Mouse (Mus musculus): ENCODE data around the gene Igf2bp3. TPM values are rescaled to one million over a fixed set of nuclear protein-coding genes. Genes with fewer than 3 reads are reported as not detected.

Igf2bp3 gene
- polyA plus RNA-seq, 1 experiment from 2014 or later, result 41.0 TPM

DNA sequence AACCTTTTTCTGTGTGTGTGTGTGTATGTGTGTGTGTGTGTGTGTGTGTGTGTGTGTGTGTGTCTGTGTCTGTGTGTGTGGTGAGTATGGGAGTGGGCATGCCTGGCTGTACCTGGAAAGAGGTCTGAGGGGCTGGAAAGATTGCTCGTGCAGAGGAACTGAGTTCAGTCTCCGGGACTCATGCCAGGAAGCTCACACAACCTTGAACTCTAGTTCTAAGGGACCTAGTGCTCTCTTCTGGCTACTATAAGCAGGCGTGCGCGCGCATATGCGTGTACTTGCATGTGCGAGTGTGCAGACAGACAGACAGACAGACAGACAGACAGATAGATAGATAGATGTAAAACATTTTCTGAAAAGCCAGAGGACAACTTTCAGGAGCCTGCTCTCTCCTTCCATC, 98.5 kb downstream of the Igf2bp3 start:
- Histone ChIP-seq H3K9me3 (ENCODE audit: control insufficient read depth, low read length) (no peaks in the 10 kb centered on the region), H3K4me2 (ENCODE audit: low read depth, low read length) (no peak overlapping the region), H3K27ac (ENCODE audit: low read length) (no peak overlapping the region), H3K36me3 (ENCODE audit: control insufficient read depth, insufficient read depth, low read length) (no peaks in the 10 kb centered on the region), H3K4me3 (ENCODE audit: low read length) (no peak overlapping the region), H3K4me1 (replicated peaks; ENCODE audit: control insufficient read depth, insufficient read depth, low read length) (peaks cover 18% of the 10 kb centered on the region), H3K9ac (ENCODE audit: low read length) (no peak overlapping the region), H3K27me3 (ENCODE audit: control insufficient read depth, insufficient read depth, low read depth, low read length) (no peaks in the 10 kb centered on the region)
- no peak for ATAC-seq (ENCODE audit: low read depth)
- 90% methylated on average over 8 of the region's 8 CpGs for WGBS

DNA sequence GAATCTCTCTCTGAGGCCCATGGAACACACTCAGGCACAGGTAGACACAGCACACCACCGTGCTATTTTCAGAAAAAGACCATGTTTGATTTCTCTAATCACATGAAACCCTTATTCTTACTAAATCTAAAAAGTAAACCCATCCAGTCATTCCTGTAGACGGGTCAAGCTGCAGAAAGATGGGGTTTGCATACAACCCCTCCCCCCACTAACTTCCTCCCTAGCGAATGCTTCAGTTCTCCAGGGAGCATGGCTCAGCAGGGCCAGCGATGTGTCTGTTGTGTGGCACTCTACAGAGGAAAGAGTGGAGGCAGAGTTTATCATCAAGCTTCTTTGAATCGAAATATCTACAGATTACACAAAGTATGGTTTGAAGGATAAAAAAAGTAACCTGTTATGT, 99.2 kb downstream of the Igf2bp3 start:
- Histone ChIP-seq H3K9me3 (ENCODE audit: control insufficient read depth, low read length) (no peaks in the 10 kb centered on the region), H3K4me3 (ENCODE audit: low read length) (no peak overlapping the region), H3K36me3 (ENCODE audit: control insufficient read depth, insufficient read depth, low read length) (no peaks in the 10 kb centered on the region), H3K4me1 (replicated peaks; ENCODE audit: control insufficient read depth, insufficient read depth, low read length) (peaks cover 18% of the 10 kb centered on the region), H3K4me2 (ENCODE audit: low read depth, low read length) (no peak overlapping the region), H3K9ac (ENCODE audit: low read length) (no peak overlapping the region), H3K27ac (ENCODE audit: low read length) (no peak overlapping the region), H3K27me3 (ENCODE audit: control insufficient read depth, insufficient read depth, low read depth, low read length) (no peaks in the 10 kb centered on the region)
- ATAC-seq (ENCODE audit: low read depth), result no peak
- whole genome bisulfite sequencing, result 72% methylated on average over 5 of the region's 5 CpGs

- 93% methylated on average over 6 of the region's 6 CpGs for WGBS
- Histone ChIP-seq H3K9me3 (ENCODE audit: control insufficient read depth, low read length) (no peaks in the 10 kb centered on the region), H3K36me3 (ENCODE audit: control insufficient read depth, insufficient read depth, low read length) (no peaks in the 10 kb centered on the region), H3K27me3 (ENCODE audit: control insufficient read depth, insufficient read depth, low read depth, low read length) (no peaks in the 10 kb centered on the region), H3K4me3 (ENCODE audit: low read length) (no peak overlapping the region), H3K4me2 (ENCODE audit: low read depth, low read length) (no peak overlapping the region), H3K4me1 (replicated peaks; ENCODE audit: control insufficient read depth, insufficient read depth, low read length) (peaks cover 15% of the 10 kb centered on the region), H3K9ac (ENCODE audit: low read length) (no peak overlapping the region), H3K27ac (ENCODE audit: low read length) (no peak overlapping the region)
- no peak for ATAC-seq (ENCODE audit: low read depth)
Observed at GRCm38 (mm10) chr6:49114457-49114856, 100.3 kb downstream of the Igf2bp3 start.

- Histone ChIP-seq H3K36me3 (ENCODE audit: control insufficient read depth, insufficient read depth, low read length) (peaks cover under 1% of the 10 kb centered on the region; the same call in 1 of the 2 replicates), H3K9me3 (ENCODE audit: control insufficient read depth, low read length) (no peaks in the 10 kb centered on the region), H3K27ac (ENCODE audit: low read length) (no peak overlapping the region), H3K4me3 (ENCODE audit: low read length) (no peak overlapping the region), H3K9ac (ENCODE audit: low read length) (no peak overlapping the region), H3K27me3 (ENCODE audit: control insufficient read depth, insufficient read depth, low read depth, low read length) (no peaks in the 10 kb centered on the region), H3K4me1 (replicated peaks; ENCODE audit: control insufficient read depth, insufficient read depth, low read length) (peaks cover 13% of the 10 kb centered on the region), H3K4me2 (ENCODE audit: low read depth, low read length) (no peak overlapping the region)
- ATAC-seq (ENCODE audit: low read depth), result no peak
- 90% methylated on average over 7 of the region's 7 CpGs for WGBS
Observed at GRCm38 (mm10) chr6:49113895-49114294, 100.9 kb downstream of the Igf2bp3 start.

DNA sequence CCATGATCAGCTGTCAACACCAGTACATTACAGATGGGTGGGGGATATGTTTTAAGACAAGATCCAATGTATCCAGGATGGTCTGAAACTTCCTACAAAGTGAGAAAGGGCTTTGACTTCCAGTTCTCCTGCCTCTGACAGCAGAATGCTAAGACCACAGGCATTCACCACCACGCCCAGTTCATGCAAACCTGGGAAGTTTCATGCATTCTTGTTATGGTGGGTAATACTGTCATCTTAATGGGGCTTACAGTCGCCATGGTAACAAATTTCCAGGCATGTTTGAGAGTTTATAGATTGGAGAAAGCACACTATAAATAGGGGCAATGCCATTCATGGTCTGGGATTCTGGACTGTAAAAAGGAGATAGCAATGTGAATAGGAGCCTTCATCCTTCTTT, 105.6 kb downstream of the Igf2bp3 start:
- Histone ChIP-seq H3K27me3 (ENCODE audit: control insufficient read depth, insufficient read depth, low read depth, low read length) (no peaks in the 10 kb centered on the region), H3K4me3 (ENCODE audit: low read length) (no peak overlapping the region), H3K27ac (ENCODE audit: low read length) (no peak overlapping the region), H3K4me1 (replicated peaks; ENCODE audit: control insufficient read depth, insufficient read depth, low read length) (no peaks in the 10 kb centered on the region), H3K9me3 (ENCODE audit: control insufficient read depth, low read length) (no peaks in the 10 kb centered on the region), H3K4me2 (ENCODE audit: low read depth, low read length) (no peak overlapping the region), H3K9ac (ENCODE audit: low read length) (no peak overlapping the region), H3K36me3 (ENCODE audit: control insufficient read depth, insufficient read depth, low read length) (peaks cover 13% of the 10 kb centered on the region; the same call in 1 of the 2 replicates)
- 97% methylated on average over 2 of the region's 2 CpGs for WGBS
- no peak for ATAC-seq (ENCODE audit: low read depth)

DNA sequence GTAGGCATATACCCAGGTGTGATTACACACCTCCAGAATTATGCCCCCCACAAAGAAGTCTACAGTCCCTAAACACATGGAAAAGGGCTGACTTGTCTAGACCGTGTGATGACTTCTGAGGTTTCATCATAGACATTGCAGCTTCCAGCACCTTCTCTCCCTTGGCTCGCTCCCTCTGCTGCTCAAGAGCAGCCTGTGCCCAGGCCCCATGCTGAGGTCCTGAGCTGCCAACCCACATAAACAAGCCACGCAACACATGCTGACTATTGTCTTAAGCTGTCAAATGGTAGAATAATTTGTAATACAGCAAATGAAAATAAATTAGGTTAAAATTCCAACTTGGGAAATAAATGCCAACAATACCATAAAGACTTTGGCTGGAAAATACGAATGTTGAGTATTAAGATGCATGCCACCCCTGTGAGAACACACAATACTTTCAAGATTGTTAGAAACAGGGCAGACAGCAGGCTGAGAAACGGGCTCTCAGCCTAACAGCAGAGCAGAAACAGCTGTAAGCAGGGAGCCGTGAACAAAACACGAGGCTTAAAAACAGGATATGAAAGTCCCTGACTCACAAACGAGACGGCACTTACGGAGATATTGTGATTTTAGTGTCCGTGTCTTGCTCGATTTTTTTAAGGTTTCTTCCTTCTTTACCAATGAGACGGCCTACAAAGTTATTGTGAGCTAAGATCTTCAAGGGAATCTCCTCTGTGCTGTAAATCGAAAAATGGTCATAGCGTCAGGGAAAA, 107.8 kb downstream of the Igf2bp3 start:
- 79% methylated on average over 15 of the region's 15 CpGs for WGBS
- Histone ChIP-seq H3K4me1 (replicated peaks; ENCODE audit: control insufficient read depth, insufficient read depth, low read length) (no peaks in the 10 kb centered on the region), H3K36me3 (ENCODE audit: control insufficient read depth, insufficient read depth, low read length) (peaks cover 13% of the 10 kb centered on the region; the same call in 1 of the 2 replicates), H3K9me3 (ENCODE audit: control insufficient read depth, low read length) (no peaks in the 10 kb centered on the region), H3K9ac (ENCODE audit: low read length) (no peak overlapping the region), H3K4me2 (ENCODE audit: low read depth, low read length) (no peak overlapping the region), H3K4me3 (ENCODE audit: low read length) (no peak overlapping the region), H3K27me3 (ENCODE audit: control insufficient read depth, insufficient read depth, low read depth, low read length) (no peaks in the 10 kb centered on the region), H3K27ac (ENCODE audit: low read length) (no peak overlapping the region)
- ATAC-seq (ENCODE audit: low read depth), result peak; percentile 62

GRCm38 (mm10) chr6:49099086-49099485, 115.7 kb downstream of the Igf2bp3 start:
- Histone ChIP-seq H3K4me1 (replicated peaks; ENCODE audit: control insufficient read depth, insufficient read depth, low read length) (peaks cover 30% of the 10 kb centered on the region), H3K9me3 (ENCODE audit: control insufficient read depth, low read length) (no peaks in the 10 kb centered on the region), H3K36me3 (ENCODE audit: control insufficient read depth, insufficient read depth, low read length) (peaks cover 2% of the 10 kb centered on the region; the same call in 1 of the 2 replicates), H3K9ac (ENCODE audit: low read length) (no peak overlapping the region), H3K4me2 (ENCODE audit: low read depth, low read length) (no peak overlapping the region), H3K27me3 (ENCODE audit: control insufficient read depth, insufficient read depth, low read depth, low read length) (no peaks in the 10 kb centered on the region), H3K4me3 (ENCODE audit: low read length) (no peak overlapping the region), H3K27ac (ENCODE audit: low read length) (no peak overlapping the region)
- ATAC-seq (ENCODE audit: low read depth), result no peak
- WGBS, result 79% methylated on average over 1 of the region's 1 CpGs

- H3K4me3 ChIP-seq (ENCODE audit: low read length), result no peak overlapping the region
- H3K9ac ChIP-seq (ENCODE audit: low read length), result no peak overlapping the region
- WGBS, result 46% methylated on average over 5 of the region's 5 CpGs
- ATAC-seq (ENCODE audit: low read depth), result no peak
- H3K36me3 ChIP-seq (ENCODE audit: control insufficient read depth, insufficient read depth, low read length), result 0 out of 2 replicates have a peak, but pooled peaks cover 2% of the 10 kb centered on the region
- peak overlapping the region; percentile 96 for H3K27ac ChIP-seq (ENCODE audit: low read length)
- H3K4me1 ChIP-seq (replicated peaks; ENCODE audit: control insufficient read depth, insufficient read depth, low read length), result peaks cover 30% of the 10 kb centered on the region
- no peaks in the 10 kb centered on the region for H3K27me3 ChIP-seq (ENCODE audit: control insufficient read depth, insufficient read depth, low read depth, low read length)
- peak overlapping the region; percentile 24 for H3K4me2 ChIP-seq (ENCODE audit: low read depth, low read length)
- no peaks in the 10 kb centered on the region for H3K9me3 ChIP-seq (ENCODE audit: control insufficient read depth, low read length)
Observed at GRCm38 (mm10) chr6:49097596-49098110, 117.1 kb downstream of the Igf2bp3 start.

- H3K4me3 ChIP-seq (ENCODE audit: low read length), result 0 out of 2 replicates have a peak overlapping the region, but pooled peaks have one; percentile 3
- no peaks in the 10 kb centered on the region for H3K27me3 ChIP-seq (ENCODE audit: control insufficient read depth, insufficient read depth, low read depth, low read length)
- peak overlapping the region; percentile 24 for H3K4me2 ChIP-seq (ENCODE audit: low read depth, low read length)
- H3K9ac ChIP-seq (ENCODE audit: low read length), result peak overlapping the region; percentile 45
- H3K4me1 ChIP-seq (replicated peaks; ENCODE audit: control insufficient read depth, insufficient read depth, low read length), result peaks cover 30% of the 10 kb centered on the region
- H3K9me3 ChIP-seq (ENCODE audit: control insufficient read depth, low read length), result no peaks in the 10 kb centered on the region
- WGBS, result 13% methylated on average over 13 of the region's 13 CpGs
- H3K36me3 ChIP-seq (ENCODE audit: control insufficient read depth, insufficient read depth, low read length), result peaks cover 4% of the 10 kb centered on the region; the same call in 1 of the 2 replicates
- ATAC-seq (ENCODE audit: low read depth), result peak; percentile 87
- peak overlapping the region; percentile 96 for H3K27ac ChIP-seq (ENCODE audit: low read length)
Observed at GRCm38 (mm10) chr6:49096933-49097461, 117.8 kb downstream of the Igf2bp3 start.
